In the genomic region with DNA sequence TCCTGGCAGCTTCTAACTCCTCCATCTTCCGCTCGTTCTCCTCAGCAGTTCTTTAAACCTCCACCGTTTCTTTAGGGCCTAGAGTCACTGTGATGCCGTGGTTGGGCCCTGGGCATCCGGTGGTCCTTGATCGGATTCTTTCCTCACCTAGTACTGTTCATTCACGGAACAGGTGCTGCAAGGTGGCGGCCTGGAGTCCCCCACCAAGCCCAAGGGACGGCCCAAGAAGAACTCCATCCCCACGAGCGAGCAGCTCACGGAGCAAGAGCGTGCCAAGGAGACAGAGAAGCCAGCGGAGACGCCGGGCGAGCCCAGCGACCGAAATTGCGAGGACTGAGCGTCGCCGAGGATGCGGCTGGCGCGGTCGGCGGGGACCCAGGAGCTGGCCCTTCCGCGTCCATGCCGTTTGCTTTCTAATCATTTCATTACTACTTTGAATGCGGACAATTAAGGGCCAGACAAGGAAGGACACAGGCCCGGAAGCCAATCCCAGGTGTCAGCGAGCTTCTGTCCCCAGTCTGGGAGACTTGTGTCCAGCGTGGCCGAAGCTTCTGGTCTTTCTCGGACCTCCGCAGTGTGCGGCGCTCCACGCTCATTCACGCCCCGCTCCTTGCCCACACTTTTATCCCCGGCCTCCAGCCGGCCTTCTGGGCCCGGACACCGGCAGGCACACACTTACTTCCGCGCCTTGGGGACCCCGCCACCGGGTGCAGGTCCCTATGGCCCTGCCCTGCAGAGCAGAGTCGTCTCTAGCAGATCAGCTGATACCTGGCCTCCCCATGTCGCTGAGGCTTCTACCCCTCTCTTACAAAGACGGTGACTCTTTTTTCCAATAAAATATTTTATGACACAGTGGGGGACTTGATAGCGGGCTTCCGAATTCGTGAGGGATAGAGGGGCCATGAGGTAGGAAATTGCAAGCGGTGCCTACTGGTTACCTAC, we compare ENCODE assay signal across 13 mouse cellular contexts. TPM values are rescaled to one million over a fixed set of nuclear protein-coding genes. Genes with fewer than 3 reads are reported as not detected.
A peak's percentile ranks its signal among the peaks of the same experiment; 100 is the strongest.
DNase-seq lines count a peak whose midpoint lies in the region; ATAC-seq and TF ChIP-seq lines count a peak whose summit lies in the region.
"Had no signal": no experiment of that assay in that cellular context is flagged by ENCODE, and none has a peak within 500 bp of the region (broad histone marks: within the 10 kb centered on the region; RNA-seq: fewer than 3 reads in every experiment).

No protein-coding gene starts in this region.

- no peaks in the 10 kb centered on the region for H3K36me3 ChIP-seq in heart, embryonic 10.5 days
- H3K36me3 ChIP-seq in heart, adult 2 months (ENCODE audit: control insufficient read depth, insufficient read depth, low read length) = no peaks in the 10 kb centered on the region
- no peaks in the 10 kb centered on the region for H3K36me3 ChIP-seq in lung, postnatal 0 days (ENCODE audit: insufficient read depth, low read length)
- H3K36me3 ChIP-seq in embryonic facial prominence, embryonic 15.5 days = no peaks in the 10 kb centered on the region
- H3K36me3 ChIP-seq in stomach, embryonic 14.5 days (ENCODE audit: control insufficient read depth, insufficient read depth, low read length) = peaks cover 8% of the 10 kb centered on the region; the same call in 1 of the 2 replicates
- H3K36me3 ChIP-seq: liver, embryonic 12.5 days had no signal

- H3K9me3 ChIP-seq in heart, embryonic 10.5 days = no peaks in the 10 kb centered on the region
- no peaks in the 10 kb centered on the region for H3K9me3 ChIP-seq in lung, postnatal 0 days (ENCODE audit: low read length)
- no peaks in the 10 kb centered on the region for H3K9me3 ChIP-seq in embryonic facial prominence, embryonic 15.5 days (replicated peaks)
- H3K9me3 ChIP-seq in stomach, embryonic 14.5 days (ENCODE audit: control insufficient read depth, low read depth, low read length) = no peaks in the 10 kb centered on the region
- H3K9me3 ChIP-seq: liver, embryonic 12.5 days had no signal

- H3K4me2 ChIP-seq in lung, postnatal 0 days (replicated peaks; ENCODE audit: low read depth, low read length) = 0 out of 2 replicates have a peak overlapping the region, but pooled peaks have one; percentile 5
- H3K4me2 ChIP-seq in embryonic facial prominence, embryonic 15.5 days (replicated peaks) = 0 out of 2 replicates have a peak overlapping the region, but pooled peaks have one; percentile 8
- H3K4me2 ChIP-seq in stomach, embryonic 14.5 days (replicated peaks; ENCODE audit: low read depth, low read length) = peak overlapping the region; percentile 76
- H3K4me2 ChIP-seq: liver, embryonic 12.5 days had no signal

- TF ChIP-seq EP300 in heart, adult 2 months (IDR thresholded peaks at IDR 0.05; ENCODE audit: insufficient read depth, low read depth, low read length) = no peak
- TF ChIP-seq EP300 in lung, postnatal 0 days (IDR thresholded peaks at IDR 0.05) = no peak

- H3K27ac ChIP-seq in heart, embryonic 10.5 days = no peak overlapping the region
- H3K27ac ChIP-seq in heart, adult 2 months = no peak overlapping the region
- H3K27ac ChIP-seq in lung, postnatal 0 days (ENCODE audit: low read length) = no peak overlapping the region
- no peak overlapping the region for H3K27ac ChIP-seq in embryonic facial prominence, embryonic 15.5 days (replicated peaks)
- peak overlapping the region; percentile 95 for H3K27ac ChIP-seq in stomach, embryonic 14.5 days (ENCODE audit: low read length)
- H3K27ac ChIP-seq: liver, embryonic 12.5 days had no signal

- ATAC-seq in lung, postnatal 0 days = no peak
- ATAC-seq in embryonic facial prominence, embryonic 15.5 days (ENCODE audit: insufficient number of reproducible peaks, low FRiP score, low TSS enrichment, low read depth) = no peak
- no peak for ATAC-seq in stomach, embryonic 14.5 days (ENCODE audit: insufficient number of reproducible peaks, insufficient read depth, low FRiP score, low read depth)
- ATAC-seq: liver, embryonic 12.5 days had no signal

- TF ChIP-seq CTCF in heart, adult 2 months (IDR thresholded peaks at IDR 0.05) = no peak
- TF ChIP-seq CTCF in lung, postnatal 0 days (IDR thresholded peaks at IDR 0.05) = no peak

- H3K27me3 ChIP-seq in heart, embryonic 10.5 days (ENCODE audit: insufficient read depth, poor library complexity, severe bottlenecking) = peaks cover 100% of the 10 kb centered on the region
- peaks cover 42% of the 10 kb centered on the region for H3K27me3 ChIP-seq in heart, adult 2 months (ENCODE audit: control insufficient read depth, insufficient read depth, low read length)
- peaks cover 86% of the 10 kb centered on the region for H3K27me3 ChIP-seq in lung, postnatal 0 days (replicated peaks; ENCODE audit: insufficient read depth, low read length)
- H3K27me3 ChIP-seq in embryonic facial prominence, embryonic 15.5 days = peaks cover 98% of the 10 kb centered on the region
- H3K27me3 ChIP-seq in stomach, embryonic 14.5 days (ENCODE audit: control insufficient read depth, insufficient read depth, low read length) = 0 out of 2 replicates have a peak, but pooled peaks cover 8% of the 10 kb centered on the region

- no peak overlapping the region for H3K9ac ChIP-seq in heart, adult 2 months (ENCODE audit: low read depth, low read length)
- H3K9ac ChIP-seq in lung, postnatal 0 days (replicated peaks; ENCODE audit: low read depth) = no peak overlapping the region
- no peak overlapping the region for H3K9ac ChIP-seq in embryonic facial prominence, embryonic 15.5 days
- peak overlapping the region; percentile 83 for H3K9ac ChIP-seq in stomach, embryonic 14.5 days (replicated peaks; ENCODE audit: low read depth, low read length)
- H3K9ac ChIP-seq: liver, embryonic 12.5 days had no signal

- no peaks in the 10 kb centered on the region for H3K79me2 ChIP-seq in heart, adult 2 months (replicated peaks; ENCODE audit: control insufficient read depth, insufficient read depth, low read length)

- peak overlapping the region; percentile 32 for H3K4me3 ChIP-seq in heart, embryonic 10.5 days
- no peak overlapping the region for H3K4me3 ChIP-seq in heart, adult 2 months
- no peak overlapping the region for H3K4me3 ChIP-seq in lung, postnatal 0 days (ENCODE audit: low read depth, low read length)
- peak overlapping the region; percentile 6; the same call in 1 of the 2 replicates for H3K4me3 ChIP-seq in embryonic facial prominence, embryonic 15.5 days (replicated peaks)
- peak overlapping the region; percentile 72 for H3K4me3 ChIP-seq in stomach, embryonic 14.5 days (ENCODE audit: low read depth, low read length)
- H3K4me3 ChIP-seq: liver, embryonic 12.5 days had no signal

- TF ChIP-seq POLR2A in heart, adult 2 months (IDR thresholded peaks at IDR 0.05; ENCODE audit: insufficient read depth, low read depth, low read length) = no peak

- DNase-seq in heart, embryonic 10.5 days (ENCODE audit: low spot score) = no peak
- DNase-seq in heart, adult 2 months = no peak
- no peak for DNase-seq in lung, postnatal 0 days (ENCODE audit: low spot score)
- DNase-seq in lung, postnatal 10 days = no peak
- DNase-seq in T-cell, adult 2 months (ENCODE audit: low spot score) = no peak
- DNase-seq in thymus, postnatal 4 days = no peak

- intact Hi-C loops in heart, adult 2 months (cut with DNase I) = no loop called here

- WGBS in heart, embryonic 10.5 days = 3% methylated on average over 58 of the region's 58 CpGs
- WGBS in heart, adult 2 months = 4% methylated on average over 58 of the region's 58 CpGs
- 4% methylated on average over 58 of the region's 58 CpGs for WGBS in lung, postnatal 0 days
- 12% methylated on average over 58 of the region's 58 CpGs for WGBS in embryonic facial prominence, embryonic 15.5 days
- 5% methylated on average over 58 of the region's 58 CpGs for WGBS in stomach, embryonic 14.5 days

- peaks cover 50% of the 10 kb centered on the region for H3K4me1 ChIP-seq in heart, embryonic 10.5 days
- H3K4me1 ChIP-seq in heart, adult 2 months (ENCODE audit: control insufficient read depth, insufficient read depth, low read length) = no peaks in the 10 kb centered on the region
- H3K4me1 ChIP-seq in lung, postnatal 0 days (ENCODE audit: insufficient read depth, low read depth, low read length) = peaks cover 3% of the 10 kb centered on the region
- peaks cover 50% of the 10 kb centered on the region for H3K4me1 ChIP-seq in embryonic facial prominence, embryonic 15.5 days
- 0 out of 2 replicates have a peak, but pooled peaks cover 5% of the 10 kb centered on the region for H3K4me1 ChIP-seq in stomach, embryonic 14.5 days (ENCODE audit: control insufficient read depth, insufficient read depth, low read length)

RNA-seq across cellular contexts. Expression of a gene that starts 3.1 kb away (rescaled TPM):
- polyA plus RNA-seq in heart, embryonic 10.5 days (2016; fragmentation: Nextera tagmentation; extraction: Ambion mirVana) = 2.6 and 11.7 TPM in 2 replicates
- total RNA-seq in heart, adult 2 months (2021) = not detected
- polyA plus RNA-seq in heart, adult 2 months (2012; rRNA removed) = 0.14 TPM in 1 of 2 replicates, not detected in the other
- not detected in 2 replicates for polyA plus RNA-seq in lung, postnatal 0 days (2015; fragmentation: Nextera tagmentation; extraction: Ambion mirVana)
- polyA plus RNA-seq in embryonic facial prominence, embryonic 15.5 days (2015; fragmentation: Nextera tagmentation; extraction: Ambion mirVana) = 17.7 and 18.8 TPM in 2 replicates
- 128 and 141 TPM in 2 replicates for polyA plus RNA-seq in stomach, embryonic 14.5 days (2014; fragmentation: Nextera tagmentation; extraction: Ambion mirVana)
- total RNA-seq: heart, postnatal 10 days; layer of hippocampus, adult 8-10 months; megakaryocyte-erythroid progenitor cell, adult 5-6 weeks had no signal
- polyA plus RNA-seq: C2C12 had no signal

RNA-seq across cellular contexts. Expression of a gene that starts 40.5 kb away (rescaled TPM):
- polyA plus RNA-seq in heart, embryonic 10.5 days (2016; fragmentation: Nextera tagmentation; extraction: Ambion mirVana) = 5.1 and 7.0 TPM in 2 replicates
- total RNA-seq in heart, adult 2 months (2021) = 1 to 10 TPM; 4.6 to 5.6 TPM
- polyA plus RNA-seq in heart, adult 2 months (2012; rRNA removed) = 1.7 and 3.2 TPM in 2 replicates
- 6.2 and 6.3 TPM in 2 replicates for polyA plus RNA-seq in lung, postnatal 0 days (2015; fragmentation: Nextera tagmentation; extraction: Ambion mirVana)
- polyA plus RNA-seq in embryonic facial prominence, embryonic 15.5 days (2015; fragmentation: Nextera tagmentation; extraction: Ambion mirVana) = 16.4 and 18.2 TPM in 2 replicates
- polyA plus RNA-seq in stomach, embryonic 14.5 days (2014; fragmentation: Nextera tagmentation; extraction: Ambion mirVana) = 14.1 and 15.1 TPM in 2 replicates

Comparison
In these comparisons a context has a peak if more than half of its experiments do, and no peak if none do; other contexts are left out.
1. H3K4me3 ChIP-seq: peak in heart, embryonic 10.5 days (single experiment), embryonic facial prominence, embryonic 15.5 days (single experiment) and stomach, embryonic 14.5 days (single experiment); none in heart, adult 2 months (single experiment) and lung, postnatal 0 days (single experiment).
2. H3K4me2 ChIP-seq: peak in every context shown above with its lines; median percentile 76 in stomach, embryonic 14.5 days; 8 in embryonic facial prominence, embryonic 15.5 days; 5 in lung, postnatal 0 days.